Mouse (Mus musculus): Measurements from ENCODE around the gene Cradd. TPM values are rescaled to one million over a fixed set of nuclear protein-coding genes. Genes with fewer than 3 reads are reported as not detected.

Cradd gene
- polyA plus RNA-seq, 1 experiment from 2014 or later = 11.7 TPM

DNA sequence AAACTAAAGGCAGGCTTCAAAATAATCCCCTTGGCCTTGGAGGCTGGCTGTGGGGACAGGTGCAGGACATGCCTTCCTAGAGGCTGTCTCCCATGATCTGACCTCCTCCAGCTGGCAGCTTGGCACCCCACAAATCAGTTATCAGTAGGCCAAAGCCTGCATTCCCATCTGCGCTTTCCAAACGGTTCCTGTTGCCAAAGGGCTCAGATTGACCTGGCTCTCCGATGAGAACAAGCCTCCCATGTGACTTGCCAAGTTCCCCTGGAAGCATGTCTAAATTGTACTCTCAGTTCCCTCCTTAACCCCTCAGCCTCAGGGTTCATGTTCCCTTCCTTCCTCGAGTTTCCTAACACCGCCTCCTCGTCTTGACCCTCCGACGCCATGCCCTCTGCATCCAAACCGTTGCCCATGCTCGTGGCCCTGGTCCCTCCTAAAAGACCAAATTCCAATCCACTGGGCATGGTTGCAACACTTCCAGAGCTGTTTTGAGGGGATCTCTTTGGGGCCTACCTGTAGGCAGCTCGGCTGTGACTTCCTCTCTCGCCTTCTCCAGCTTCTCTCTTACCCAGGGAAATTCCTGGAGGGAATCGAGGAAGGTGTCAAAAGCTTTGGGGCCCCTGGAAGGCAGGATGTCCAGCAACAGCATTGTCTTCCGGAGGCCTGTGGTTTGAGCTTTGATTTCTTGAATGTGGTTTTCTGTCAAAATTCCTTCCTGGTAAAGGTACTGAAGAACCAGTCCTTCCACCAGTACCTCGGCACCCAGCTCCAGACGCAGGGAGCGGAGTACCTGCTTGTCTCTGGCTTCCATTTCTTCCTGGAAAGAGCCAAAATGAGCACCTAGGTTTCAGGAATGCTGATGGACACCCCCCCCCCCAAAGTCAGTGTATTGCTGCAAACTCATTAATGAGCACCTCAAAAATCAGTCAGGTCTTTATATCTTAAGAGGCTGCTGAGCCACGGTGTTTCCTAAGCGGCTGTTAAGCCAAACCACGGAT, 1.6 kb downstream of the Cradd start:
- no peak for ATAC-seq
- peak overlapping the region; percentile 95; the same call in 1 of the 2 replicates for H3K27ac ChIP-seq (ENCODE audit: low read depth, low read length)
- DNase-seq (ENCODE audit: low spot score) = peak; percentile 61
- H3K4me2 ChIP-seq (ENCODE audit: low read length) = peak overlapping the region; percentile 65
- no peaks in the 10 kb centered on the region for H3K27me3 ChIP-seq (replicated peaks; ENCODE audit: control insufficient read depth, insufficient read depth, low read length)
- H3K4me1 ChIP-seq (ENCODE audit: control insufficient read depth, insufficient read depth, low read length) = peaks cover 12% of the 10 kb centered on the region
- H3K4me3 ChIP-seq (ENCODE audit: low read depth, low read length) = peak overlapping the region; percentile 54
- WGBS = 66% methylated on average over 20 of the region's 20 CpGs
- no peaks in the 10 kb centered on the region for H3K9me3 ChIP-seq (replicated peaks; ENCODE audit: control insufficient read depth, low read length)
- H3K36me3 ChIP-seq (ENCODE audit: control insufficient read depth, insufficient read depth, low read length) = no peaks in the 10 kb centered on the region
- H3K9ac ChIP-seq (ENCODE audit: low read length) = peak overlapping the region; percentile 76

DNA sequence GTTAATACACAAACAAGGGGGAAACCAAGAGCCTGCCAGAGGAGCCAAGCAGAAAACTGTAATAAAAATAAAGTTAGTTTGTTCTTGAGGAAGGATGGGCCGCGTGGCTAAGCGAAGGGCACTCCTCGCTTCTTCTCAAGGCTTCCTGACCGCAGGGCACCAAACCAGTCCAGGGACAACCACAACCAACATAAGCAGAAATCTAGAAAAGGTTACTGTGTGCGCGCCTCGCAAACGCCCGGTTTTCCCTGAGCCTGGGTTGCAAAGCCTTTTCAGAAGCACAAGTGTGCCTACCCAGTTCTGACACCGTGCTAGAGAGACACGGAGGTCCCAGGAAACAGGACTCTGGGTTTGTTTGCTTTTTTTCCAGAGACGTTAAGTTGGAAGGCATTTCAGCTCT, 4.9 kb downstream of the Cradd start:
- ATAC-seq (no peak), DNase-seq (ENCODE audit: low spot score) (no peak)
- Histone ChIP-seq H3K36me3 (ENCODE audit: control insufficient read depth, insufficient read depth, low read length) (no peaks in the 10 kb centered on the region), H3K4me2 (ENCODE audit: low read length) (no peak overlapping the region), H3K9ac (ENCODE audit: low read length) (no peak overlapping the region), H3K27ac (ENCODE audit: low read depth, low read length) (no peak overlapping the region), H3K4me1 (ENCODE audit: control insufficient read depth, insufficient read depth, low read length) (peaks cover 12% of the 10 kb centered on the region), H3K9me3 (replicated peaks; ENCODE audit: control insufficient read depth, low read length) (no peaks in the 10 kb centered on the region), H3K27me3 (replicated peaks; ENCODE audit: control insufficient read depth, insufficient read depth, low read length) (no peaks in the 10 kb centered on the region), H3K4me3 (ENCODE audit: low read depth, low read length) (no peak overlapping the region)
- WGBS = 96% methylated on average over 13 of the region's 13 CpGs

DNA sequence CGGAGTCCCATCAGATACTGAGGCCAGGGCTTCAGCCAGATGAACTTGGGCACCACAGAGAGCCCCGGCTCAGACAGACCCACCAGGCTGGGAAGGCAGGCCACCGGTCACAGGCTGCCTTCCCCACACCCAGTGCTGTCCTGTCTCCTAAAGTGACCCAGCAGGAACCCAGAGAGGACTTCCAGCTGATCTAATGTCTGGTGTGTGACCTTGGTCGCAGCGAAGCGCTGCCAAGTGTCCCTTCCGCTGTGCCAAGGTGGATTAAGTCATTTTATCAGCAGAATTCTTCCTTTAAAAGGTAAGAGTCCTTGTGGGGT, 5.6 kb downstream of the Cradd start:
- peaks cover 12% of the 10 kb centered on the region for H3K4me1 ChIP-seq (ENCODE audit: control insufficient read depth, insufficient read depth, low read length)
- no peak overlapping the region for H3K9ac ChIP-seq (ENCODE audit: low read length)
- no peak overlapping the region for H3K4me3 ChIP-seq (ENCODE audit: low read depth, low read length)
- H3K4me2 ChIP-seq (ENCODE audit: low read length) = no peak overlapping the region
- ATAC-seq (no peak), DNase-seq (ENCODE audit: low spot score) (no peak)
- no peaks in the 10 kb centered on the region for H3K9me3 ChIP-seq (replicated peaks; ENCODE audit: control insufficient read depth, low read length)
- 95% methylated on average over 7 of the region's 7 CpGs for WGBS
- no peaks in the 10 kb centered on the region for H3K36me3 ChIP-seq (ENCODE audit: control insufficient read depth, insufficient read depth, low read length)
- no peaks in the 10 kb centered on the region for H3K27me3 ChIP-seq (replicated peaks; ENCODE audit: control insufficient read depth, insufficient read depth, low read length)
- no peak overlapping the region for H3K27ac ChIP-seq (ENCODE audit: low read depth, low read length)

DNA sequence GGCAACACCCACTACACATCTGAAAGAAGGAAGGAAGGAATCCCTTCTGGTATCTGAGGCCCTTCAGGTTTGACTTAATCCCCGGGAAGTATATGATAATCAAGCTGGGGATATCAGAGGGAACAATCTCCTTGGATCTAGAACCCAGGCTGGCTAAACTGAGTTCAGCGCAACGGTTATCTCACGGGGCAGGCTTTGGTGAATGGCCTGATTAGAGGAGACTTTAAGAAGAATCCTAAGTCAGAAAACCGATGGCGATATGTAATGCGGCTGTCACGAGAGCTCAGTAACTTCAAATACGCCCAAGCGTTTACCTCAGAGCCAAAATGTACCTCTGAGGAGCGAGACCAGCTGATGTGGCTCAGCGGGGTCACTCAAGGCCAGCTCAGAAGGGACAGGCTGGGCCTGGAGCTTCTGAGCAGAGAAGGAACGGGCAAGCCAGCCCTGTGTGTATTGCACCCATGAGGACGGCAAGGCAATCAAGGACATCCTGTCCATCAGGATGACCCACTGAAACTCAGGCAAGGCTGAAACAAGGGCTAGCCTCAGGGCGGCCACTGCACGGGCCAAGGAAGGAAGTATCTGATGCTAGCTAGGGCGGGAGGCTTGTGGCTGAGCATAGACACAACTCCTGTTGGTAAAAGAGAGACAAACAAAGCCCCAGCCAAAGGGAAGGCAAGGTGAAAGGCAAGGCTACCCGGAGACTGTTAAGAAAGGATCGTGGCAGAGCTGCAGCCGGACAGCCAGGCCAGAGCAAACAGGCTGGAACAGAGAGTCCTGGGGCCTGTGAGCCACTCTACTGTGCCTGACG, 6.1 kb downstream of the Cradd start:
- Histone ChIP-seq H3K4me2 (ENCODE audit: low read length) (no peak overlapping the region), H3K36me3 (ENCODE audit: control insufficient read depth, insufficient read depth, low read length) (no peaks in the 10 kb centered on the region), H3K4me3 (ENCODE audit: low read depth, low read length) (no peak overlapping the region), H3K9me3 (replicated peaks; ENCODE audit: control insufficient read depth, low read length) (no peaks in the 10 kb centered on the region), H3K9ac (ENCODE audit: low read length) (no peak overlapping the region), H3K4me1 (ENCODE audit: control insufficient read depth, insufficient read depth, low read length) (peaks cover 12% of the 10 kb centered on the region), H3K27ac (ENCODE audit: low read depth, low read length) (no peak overlapping the region), H3K27me3 (replicated peaks; ENCODE audit: control insufficient read depth, insufficient read depth, low read length) (no peaks in the 10 kb centered on the region)
- no peak for ATAC-seq
- DNase-seq (ENCODE audit: low spot score) = no peak
- WGBS = 93% methylated on average over 21 of the region's 21 CpGs

DNA sequence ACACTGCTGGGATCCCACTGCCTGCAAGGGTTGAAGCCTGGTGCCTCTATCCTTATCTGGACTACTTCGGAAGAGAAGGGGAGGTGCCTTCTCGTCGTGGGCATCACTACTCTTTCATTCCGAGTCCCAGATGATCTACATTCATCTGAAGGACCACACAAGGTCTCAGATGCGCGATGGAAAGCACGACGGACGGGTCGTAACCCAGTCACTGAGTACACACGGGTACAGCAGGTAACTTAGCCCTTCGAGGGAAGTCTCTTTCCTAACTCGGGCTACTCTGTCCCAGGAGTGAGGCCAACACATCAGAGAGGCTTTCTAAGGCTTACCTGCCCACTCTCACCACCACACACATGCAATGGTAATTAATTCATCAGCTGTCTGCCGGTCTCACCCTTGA, 6.8 kb downstream of the Cradd start:
- Histone ChIP-seq H3K27ac (ENCODE audit: low read depth, low read length) (no peak overlapping the region), H3K9ac (ENCODE audit: low read length) (no peak overlapping the region), H3K27me3 (replicated peaks; ENCODE audit: control insufficient read depth, insufficient read depth, low read length) (no peaks in the 10 kb centered on the region), H3K9me3 (replicated peaks; ENCODE audit: control insufficient read depth, low read length) (no peaks in the 10 kb centered on the region), H3K4me2 (ENCODE audit: low read length) (no peak overlapping the region), H3K4me3 (ENCODE audit: low read depth, low read length) (no peak overlapping the region), H3K36me3 (ENCODE audit: control insufficient read depth, insufficient read depth, low read length) (no peaks in the 10 kb centered on the region), H3K4me1 (ENCODE audit: control insufficient read depth, insufficient read depth, low read length) (peaks cover 6% of the 10 kb centered on the region)
- ATAC-seq (no peak), DNase-seq (ENCODE audit: low spot score) (no peak)
- whole genome bisulfite sequencing = 94% methylated on average over 14 of the region's 14 CpGs

DNA sequence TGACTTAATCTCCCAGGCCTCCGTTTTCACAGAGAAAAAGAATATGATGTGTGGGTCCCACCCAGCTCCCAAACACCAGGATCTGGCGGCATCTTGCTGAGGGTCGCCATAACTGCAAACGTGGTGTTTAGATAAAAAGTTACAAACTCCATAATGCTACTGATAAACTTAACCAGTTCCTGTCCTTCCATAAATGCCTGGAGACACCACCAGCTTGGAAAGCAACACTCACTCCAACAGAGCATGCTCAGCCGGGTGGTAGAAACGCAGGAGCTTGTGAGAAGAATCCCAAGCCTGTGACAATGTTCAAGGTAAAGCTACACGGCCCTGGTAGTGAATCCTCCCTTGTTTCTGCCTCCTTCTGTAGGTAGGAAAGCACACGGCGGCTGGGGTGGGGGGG, 7.3 kb downstream of the Cradd start:
- no peaks in the 10 kb centered on the region for H3K36me3 ChIP-seq (ENCODE audit: control insufficient read depth, insufficient read depth, low read length)
- 89% methylated on average over 9 of the region's 9 CpGs for whole genome bisulfite sequencing
- H3K27ac ChIP-seq (ENCODE audit: low read depth, low read length) = no peak overlapping the region
- no peak overlapping the region for H3K9ac ChIP-seq (ENCODE audit: low read length)
- no peak overlapping the region for H3K4me2 ChIP-seq (ENCODE audit: low read length)
- H3K4me3 ChIP-seq (ENCODE audit: low read depth, low read length) = no peak overlapping the region
- ATAC-seq = no peak
- no peaks in the 10 kb centered on the region for H3K9me3 ChIP-seq (replicated peaks; ENCODE audit: control insufficient read depth, low read length)
- no peak for DNase-seq (ENCODE audit: low spot score)
- peaks cover 2% of the 10 kb centered on the region for H3K4me1 ChIP-seq (ENCODE audit: control insufficient read depth, insufficient read depth, low read length)
- no peaks in the 10 kb centered on the region for H3K27me3 ChIP-seq (replicated peaks; ENCODE audit: control insufficient read depth, insufficient read depth, low read length)

DNA sequence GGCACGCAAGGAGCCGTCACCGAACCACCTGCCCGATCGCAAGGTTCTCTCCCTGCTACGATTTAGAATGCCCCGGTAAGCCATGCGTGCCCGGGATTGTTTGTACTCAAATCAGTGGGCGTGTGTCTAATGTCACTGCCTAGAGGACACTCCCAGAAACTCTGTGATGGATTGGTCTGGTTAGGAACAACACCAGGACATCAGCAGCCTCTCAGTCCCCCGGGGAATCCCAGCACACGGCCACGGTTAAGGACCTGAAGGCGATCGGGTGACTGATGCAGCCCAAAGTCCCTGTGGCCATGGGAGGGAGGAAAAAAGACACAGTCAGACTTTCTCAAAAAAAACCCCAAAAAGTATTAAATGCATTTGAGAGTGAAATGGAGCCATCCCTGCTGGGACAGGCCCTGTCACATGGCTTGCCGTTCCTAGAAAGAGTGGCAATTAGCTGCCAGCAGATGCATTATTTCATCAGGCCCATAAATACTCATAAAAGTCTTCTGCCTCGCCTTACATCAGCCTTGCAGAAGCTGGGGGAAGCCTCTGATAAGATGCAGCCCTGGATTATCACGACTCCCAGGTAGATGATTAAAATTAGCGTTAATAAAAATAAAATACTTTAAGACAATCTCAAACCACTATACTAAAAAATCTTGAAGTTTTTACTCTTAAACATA, 8.0 kb downstream of the Cradd start:
- 84% methylated on average over 19 of the region's 19 CpGs for WGBS
- no peaks in the 10 kb centered on the region for H3K36me3 ChIP-seq (ENCODE audit: control insufficient read depth, insufficient read depth, low read length)
- DNase-seq (ENCODE audit: low spot score) (no peak), ATAC-seq (no peak)
- no peak overlapping the region for H3K4me3 ChIP-seq (ENCODE audit: low read depth, low read length)
- H3K27ac ChIP-seq (ENCODE audit: low read depth, low read length) = no peak overlapping the region
- peaks cover 6% of the 10 kb centered on the region for H3K4me1 ChIP-seq (ENCODE audit: control insufficient read depth, insufficient read depth, low read length)
- H3K9me3 ChIP-seq (replicated peaks; ENCODE audit: control insufficient read depth, low read length) = no peaks in the 10 kb centered on the region
- no peak overlapping the region for H3K9ac ChIP-seq (ENCODE audit: low read length)
- H3K27me3 ChIP-seq (replicated peaks; ENCODE audit: control insufficient read depth, insufficient read depth, low read length) = no peaks in the 10 kb centered on the region
- H3K4me2 ChIP-seq (ENCODE audit: low read length) = no peak overlapping the region

DNA sequence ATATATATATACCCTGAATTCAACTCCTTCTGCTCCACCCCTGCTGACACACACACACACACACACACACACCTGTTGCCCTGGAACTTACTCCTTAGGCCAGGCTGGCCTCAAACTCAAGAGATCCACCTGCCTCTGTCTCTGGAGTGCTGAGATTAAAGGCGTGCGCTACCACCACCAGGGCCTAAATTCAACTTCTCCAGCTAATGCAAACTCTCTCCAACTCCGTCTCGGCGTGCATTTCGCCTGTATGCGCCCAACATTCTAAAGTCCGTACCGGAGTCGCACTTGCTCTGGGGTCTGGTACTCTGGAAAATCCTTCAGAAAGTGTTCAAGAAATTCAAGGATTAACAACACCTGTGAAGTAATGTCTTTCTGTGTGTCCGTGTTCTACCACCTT, 8.6 kb downstream of the Cradd start:
- Histone ChIP-seq H3K4me1 (ENCODE audit: control insufficient read depth, insufficient read depth, low read length) (peaks cover 8% of the 10 kb centered on the region), H3K27me3 (replicated peaks; ENCODE audit: control insufficient read depth, insufficient read depth, low read length) (no peaks in the 10 kb centered on the region), H3K9ac (ENCODE audit: low read length) (no peak overlapping the region), H3K4me3 (ENCODE audit: low read depth, low read length) (no peak overlapping the region), H3K4me2 (ENCODE audit: low read length) (no peak overlapping the region), H3K9me3 (replicated peaks; ENCODE audit: control insufficient read depth, low read length) (no peaks in the 10 kb centered on the region), H3K36me3 (ENCODE audit: control insufficient read depth, insufficient read depth, low read length) (no peaks in the 10 kb centered on the region), H3K27ac (ENCODE audit: low read depth, low read length) (no peak overlapping the region)
- DNase-seq (ENCODE audit: low spot score) (no peak), ATAC-seq (no peak)
- whole genome bisulfite sequencing = 96% methylated on average over 11 of the region's 11 CpGs

Measured in forebrain, embryonic 14.5 days (tissue).